Mouse (Mus musculus) midbrain, embryonic 12.5 days (tissue): ENCODE data around the gene Shank2. TPM values are rescaled to one million over a fixed set of nuclear protein-coding genes. Genes with fewer than 3 reads are reported as not detected.
A peak's percentile ranks its signal among the peaks of the same experiment; 100 is the strongest.

Experiments used
- ATAC-seq: fragments of 200-750 bp; cut with Nextera tagmentation; 2 replicates; pipeline ENCODE4 v1.8.0; 2017; ENCODE audit warnings: low read depth, moderate TSS enrichment, moderate library complexity; ENCODE audit not compliant: low FRiP score
- H3K27ac ChIP-seq: fragments of 300-500 bp; sonication (generic); replicated peaks from 2 replicates; pipeline ENCODE4 v1.5.1; 2016; ENCODE audit warnings: mild to moderate bottlenecking
- H3K27me3 ChIP-seq: fragments of 300-500 bp; sonication (generic); 2 replicates; pipeline ENCODE4 v1.6.1; 2016; ENCODE audit warnings: mild to moderate bottlenecking
- H3K36me3 ChIP-seq: fragments of 300-500 bp; sonication (generic); 2 replicates; pipeline ENCODE4 v1.6.1; 2016
- H3K4me1 ChIP-seq: fragments of 300-500 bp; sonication (generic); 2 replicates; pipeline ENCODE4 v1.6.1; 2016
- H3K4me2 ChIP-seq: fragments of 300-500 bp; sonication (generic); replicated peaks from 2 replicates; pipeline ENCODE4 v1.6.1; 2016; ENCODE audit warnings: mild to moderate bottlenecking, moderate library complexity
- H3K4me3 ChIP-seq: fragments of 300-500 bp; sonication (generic); 2 replicates; pipeline ENCODE4 v1.5.1; 2016; ENCODE audit warnings: mild to moderate bottlenecking
- H3K9ac ChIP-seq: fragments of 300-500 bp; sonication (generic); replicated peaks from 2 replicates; pipeline ENCODE4 v1.6.1; 2016; ENCODE audit warnings: mild to moderate bottlenecking, moderate library complexity
- H3K9me3 ChIP-seq: fragments of 300-500 bp; sonication (generic); 2 replicates; pipeline ENCODE4 v1.6.1; 2016; ENCODE audit warnings: mild to moderate bottlenecking
- WGBS: fragments of 180-500 bp; shearing (Covaris S2); methylation state at CpG from one replicate; pipeline ENCODE4 v1.1.7; 2016; 5-methylcytosine and 5-hydroxymethylcytosine counted together
- polyA plus RNA-seq: library from polyadenylated mRNA; unstranded; fragments of >200 nt; fragmentation: Nextera tagmentation; extraction: Ambion mirVana; gene quantifications from 2 replicates; pipeline ENCODE4 v1.2.1, GENCODE M21; 2016

Gene Shank2
- polyA plus RNA-seq, 1 experiment from 2014 or later = 2.8 TPM

GRCm38 (mm10) chr7:144238409-144238808, 236.7 kb downstream of the Shank2 start:
- Histone ChIP-seq H3K9me3 (no peaks in the 10 kb centered on the region), H3K9ac (no peak overlapping the region), H3K4me2 (peak overlapping the region; percentile 24), H3K36me3 (no peaks in the 10 kb centered on the region), H3K27me3 (peaks cover 6% of the 10 kb centered on the region), H3K4me3 (no peak overlapping the region), H3K4me1 (peaks cover 32% of the 10 kb centered on the region), H3K27ac (peak overlapping the region; percentile 30; the same call in 1 of the 2 replicates)
- WGBS = 33% methylated on average over 12 of the region's 12 CpGs
- no peak for ATAC-seq

GRCm38 (mm10) chr7:144238992-144239391, 237.3 kb downstream of the Shank2 start:
- Histone ChIP-seq H3K27ac (no peak overlapping the region), H3K4me2 (peak overlapping the region; percentile 24), H3K9ac (no peak overlapping the region; the same call in 1 of the 2 replicates), H3K9me3 (no peaks in the 10 kb centered on the region), H3K36me3 (no peaks in the 10 kb centered on the region), H3K4me3 (0 out of 2 replicates have a peak overlapping the region, but pooled peaks have one; percentile 0), H3K27me3 (peaks cover 6% of the 10 kb centered on the region), H3K4me1 (peaks cover 32% of the 10 kb centered on the region)
- WGBS = 45% methylated on average over 12 of the region's 12 CpGs
- 0 out of 2 replicates have a peak, but pooled peaks have one; percentile 31 for ATAC-seq

DNA sequence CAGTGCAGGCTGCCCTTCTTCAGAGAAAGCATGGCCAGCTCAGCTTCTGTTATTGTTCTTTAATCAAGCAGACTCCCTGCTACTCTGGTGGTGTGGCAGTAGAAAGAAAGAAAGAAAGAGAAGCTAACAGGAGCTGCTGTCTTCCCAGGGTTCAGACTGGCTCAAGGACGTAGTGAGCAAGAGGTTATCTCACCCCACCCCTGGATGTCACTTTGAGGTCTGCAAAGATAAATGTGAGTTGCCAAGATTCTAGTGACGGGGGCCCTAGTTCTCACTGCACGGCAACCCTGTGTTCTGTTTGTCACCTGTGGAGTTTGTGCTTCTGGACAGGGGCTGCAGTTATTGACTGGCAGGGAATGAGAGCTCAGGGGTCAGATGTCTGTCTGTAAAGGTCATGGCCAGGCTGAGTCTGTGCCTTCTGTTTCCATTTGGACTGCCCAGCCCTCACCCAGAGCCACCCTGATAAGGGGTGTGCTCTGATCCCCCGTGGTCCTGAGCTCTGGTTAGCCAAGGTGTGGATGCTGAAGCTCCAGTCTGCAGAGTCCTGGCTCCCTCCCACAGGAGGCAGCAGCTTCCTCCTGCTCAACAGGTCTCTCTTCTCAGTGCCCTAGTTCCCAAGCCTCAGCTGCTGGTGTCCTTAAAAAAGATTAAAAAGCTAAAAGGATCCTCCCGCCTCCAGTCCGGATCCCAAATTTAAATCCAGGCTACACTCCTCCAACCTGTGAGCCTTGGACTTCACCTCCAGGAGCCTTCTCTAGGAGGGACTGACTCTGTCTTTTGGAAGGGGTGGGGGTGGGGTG, 238.0 kb downstream of the Shank2 start:
- Histone ChIP-seq H3K4me1 (peaks cover 32% of the 10 kb centered on the region), H3K4me2 (peak overlapping the region; percentile 24), H3K36me3 (no peaks in the 10 kb centered on the region), H3K9ac (no peak overlapping the region), H3K27ac (no peak overlapping the region), H3K27me3 (peaks cover 6% of the 10 kb centered on the region), H3K4me3 (no peak overlapping the region), H3K9me3 (no peaks in the 10 kb centered on the region)
- 38% methylated on average over 6 of the region's 6 CpGs for WGBS
- no peak for ATAC-seq

GRCm38 (mm10) chr7:144240736-144241343, 239.1 kb downstream of the Shank2 start:
- Histone ChIP-seq H3K9ac (no peak overlapping the region), H3K27me3 (peaks cover 6% of the 10 kb centered on the region), H3K4me2 (no peak overlapping the region), H3K36me3 (no peaks in the 10 kb centered on the region), H3K4me3 (no peak overlapping the region), H3K9me3 (no peaks in the 10 kb centered on the region), H3K4me1 (peaks cover 32% of the 10 kb centered on the region), H3K27ac (no peak overlapping the region)
- 63% methylated on average over 4 of the region's 4 CpGs for whole genome bisulfite sequencing
- no peak for ATAC-seq

DNA sequence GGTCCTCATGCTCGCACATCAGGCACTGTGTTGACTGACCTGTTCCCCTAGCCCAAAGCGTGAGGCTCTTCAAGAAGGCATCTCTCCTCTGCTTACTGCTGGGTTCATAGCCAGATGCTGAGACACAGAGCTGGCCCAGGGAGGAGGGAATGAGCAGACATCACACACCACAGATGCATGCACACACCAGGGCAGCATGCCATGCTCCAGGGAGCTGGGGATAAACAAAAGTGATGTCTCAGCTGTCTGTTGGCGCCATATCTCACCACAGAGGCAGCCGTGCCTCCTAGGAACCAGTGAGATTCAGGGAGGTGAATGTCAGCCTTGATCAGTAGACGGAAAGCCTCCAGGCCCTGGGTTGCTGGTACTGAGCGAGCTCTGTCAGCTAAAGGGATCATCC, 242.5 kb downstream of the Shank2 start:
- Histone ChIP-seq H3K4me1 (peaks cover 13% of the 10 kb centered on the region), H3K9me3 (no peaks in the 10 kb centered on the region), H3K4me3 (no peak overlapping the region), H3K36me3 (no peaks in the 10 kb centered on the region), H3K9ac (no peak overlapping the region), H3K27ac (no peak overlapping the region), H3K27me3 (peaks cover 6% of the 10 kb centered on the region), H3K4me2 (no peak overlapping the region)
- WGBS = 85% methylated on average over 6 of the region's 6 CpGs
- ATAC-seq = no peak

DNA sequence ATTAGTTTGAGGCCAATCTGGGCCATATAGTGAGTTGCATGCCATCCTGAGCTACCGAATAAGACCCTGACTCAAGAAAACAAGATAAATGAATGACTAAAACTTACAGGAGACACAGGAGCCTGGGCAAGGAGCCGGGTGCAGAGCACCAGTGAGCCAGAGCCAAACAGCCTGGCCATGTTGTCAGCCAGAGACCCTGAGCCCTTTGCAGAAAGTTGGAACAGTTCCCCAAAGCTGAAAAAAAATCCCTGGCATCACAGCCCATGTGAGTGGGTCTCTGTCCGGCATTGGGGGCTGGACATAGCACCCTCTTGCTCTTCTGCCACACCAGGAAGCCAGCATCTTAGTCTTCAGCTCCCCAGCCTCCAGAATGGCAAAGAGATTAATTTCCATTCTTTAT, 244.5 kb downstream of the Shank2 start:
- 81% methylated on average over 3 of the region's 3 CpGs for WGBS
- Histone ChIP-seq H3K9me3 (no peaks in the 10 kb centered on the region), H3K27me3 (peaks cover 6% of the 10 kb centered on the region), H3K4me2 (no peak overlapping the region), H3K9ac (no peak overlapping the region), H3K27ac (no peak overlapping the region), H3K4me1 (no peaks in the 10 kb centered on the region; the same call in 1 of the 2 replicates), H3K36me3 (no peaks in the 10 kb centered on the region), H3K4me3 (no peak overlapping the region)
- ATAC-seq = no peak

GRCm38 (mm10) chr7:144248686-144249422, 247.1 kb downstream of the Shank2 start:
- Histone ChIP-seq H3K27me3 (no peaks in the 10 kb centered on the region), H3K4me1 (no peaks in the 10 kb centered on the region), H3K9me3 (no peaks in the 10 kb centered on the region), H3K9ac (no peak overlapping the region), H3K27ac (no peak overlapping the region), H3K4me2 (no peak overlapping the region), H3K36me3 (no peaks in the 10 kb centered on the region), H3K4me3 (no peak overlapping the region)
- WGBS = 36% methylated on average over 2 of the region's 2 CpGs
- no peak for ATAC-seq

- no peak overlapping the region for H3K9ac ChIP-seq
- H3K27ac ChIP-seq = no peak overlapping the region
- H3K4me3 ChIP-seq = no peak overlapping the region
- no peaks in the 10 kb centered on the region for H3K27me3 ChIP-seq
- H3K4me2 ChIP-seq = no peak overlapping the region
- H3K36me3 ChIP-seq = no peaks in the 10 kb centered on the region
- no peak for ATAC-seq
- H3K9me3 ChIP-seq = no peaks in the 10 kb centered on the region
- WGBS = 80% methylated on average over 4 of the region's 4 CpGs
- peaks cover 6% of the 10 kb centered on the region for H3K4me1 ChIP-seq
Observed at GRCm38 (mm10) chr7:144250791-144251190, 249.1 kb downstream of the Shank2 start.

- no peaks in the 10 kb centered on the region for H3K36me3 ChIP-seq
- no peak for ATAC-seq
- H3K27me3 ChIP-seq = no peaks in the 10 kb centered on the region
- H3K27ac ChIP-seq = no peak overlapping the region
- no peak overlapping the region for H3K4me3 ChIP-seq
- H3K4me2 ChIP-seq = no peak overlapping the region
- no peaks in the 10 kb centered on the region for H3K9me3 ChIP-seq
- H3K9ac ChIP-seq = no peak overlapping the region
- WGBS = 59% methylated on average over 6 of the region's 6 CpGs
- H3K4me1 ChIP-seq = peaks cover 6% of the 10 kb centered on the region
Observed at GRCm38 (mm10) chr7:144251250-144251649, 249.5 kb downstream of the Shank2 start.

DNA sequence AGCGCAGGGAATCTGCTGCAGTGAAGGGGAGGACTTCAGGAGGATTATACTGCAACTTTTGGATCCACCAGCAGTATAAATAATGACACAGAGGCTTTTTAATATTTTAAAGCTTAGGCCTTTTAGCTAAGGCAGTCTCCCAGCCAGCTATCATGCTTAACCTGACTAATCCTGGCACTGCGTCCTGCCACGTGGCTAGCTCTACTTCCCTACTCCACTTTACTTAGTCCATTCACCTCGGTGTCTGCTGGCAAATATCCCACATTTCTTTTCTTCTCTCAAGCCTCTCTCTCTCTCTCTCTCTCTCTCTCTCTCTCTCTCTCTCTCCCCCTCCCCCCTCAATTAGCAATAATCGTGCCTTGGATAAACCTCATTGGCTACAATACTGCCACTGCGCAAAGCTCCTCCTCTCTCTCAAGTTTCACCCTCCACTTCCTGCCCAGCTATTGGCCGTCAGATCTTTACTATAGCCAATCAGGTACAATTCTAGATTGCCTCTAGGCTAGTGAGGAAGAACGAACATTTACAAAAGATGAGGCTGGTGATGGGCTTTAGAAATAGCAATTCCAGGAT, 253.0 kb downstream of the Shank2 start:
- no peaks in the 10 kb centered on the region for H3K36me3 ChIP-seq
- no peaks in the 10 kb centered on the region for H3K9me3 ChIP-seq
- H3K4me2 ChIP-seq = 0 out of 2 replicates have a peak overlapping the region, but pooled peaks have one; percentile 13
- no peak overlapping the region for H3K27ac ChIP-seq
- H3K27me3 ChIP-seq = no peaks in the 10 kb centered on the region
- H3K4me1 ChIP-seq = peaks cover 9% of the 10 kb centered on the region
- no peak overlapping the region for H3K4me3 ChIP-seq
- no peak overlapping the region for H3K9ac ChIP-seq
- ATAC-seq = no peak
- 37% methylated on average over 8 of the region's 8 CpGs for WGBS

GRCm38 (mm10) chr7:144257821-144258220, 256.1 kb downstream of the Shank2 start:
- no peaks in the 10 kb centered on the region for H3K9me3 ChIP-seq
- WGBS = 77% methylated on average over 7 of the region's 7 CpGs

More at GRCm38 (mm10) chr7:144257821-144258220, 256.1 kb downstream of the Shank2 start:
- Histone ChIP-seq H3K4me3 (no peak overlapping the region), H3K9ac (no peak overlapping the region), H3K27me3 (no peaks in the 10 kb centered on the region), H3K27ac (no peak overlapping the region), H3K4me2 (no peak overlapping the region), H3K36me3 (no peaks in the 10 kb centered on the region), H3K4me1 (peaks cover 9% of the 10 kb centered on the region)
- ATAC-seq = no peak
